Mouse (Mus musculus) adrenal gland, adult (tissue): ENCODE measurements around the gene Slc46a2.

Experiments used
- DNase-seq, 2 experiments: peaks; one replicate each; pipeline ENCODE4 v3.0.0; 2022 to 2023; ENCODE audit warnings: low spot score in 1 of 2; ENCODE audit not compliant: inconsistent age in 2 of 2

The Slc46a2 gene

DNA sequence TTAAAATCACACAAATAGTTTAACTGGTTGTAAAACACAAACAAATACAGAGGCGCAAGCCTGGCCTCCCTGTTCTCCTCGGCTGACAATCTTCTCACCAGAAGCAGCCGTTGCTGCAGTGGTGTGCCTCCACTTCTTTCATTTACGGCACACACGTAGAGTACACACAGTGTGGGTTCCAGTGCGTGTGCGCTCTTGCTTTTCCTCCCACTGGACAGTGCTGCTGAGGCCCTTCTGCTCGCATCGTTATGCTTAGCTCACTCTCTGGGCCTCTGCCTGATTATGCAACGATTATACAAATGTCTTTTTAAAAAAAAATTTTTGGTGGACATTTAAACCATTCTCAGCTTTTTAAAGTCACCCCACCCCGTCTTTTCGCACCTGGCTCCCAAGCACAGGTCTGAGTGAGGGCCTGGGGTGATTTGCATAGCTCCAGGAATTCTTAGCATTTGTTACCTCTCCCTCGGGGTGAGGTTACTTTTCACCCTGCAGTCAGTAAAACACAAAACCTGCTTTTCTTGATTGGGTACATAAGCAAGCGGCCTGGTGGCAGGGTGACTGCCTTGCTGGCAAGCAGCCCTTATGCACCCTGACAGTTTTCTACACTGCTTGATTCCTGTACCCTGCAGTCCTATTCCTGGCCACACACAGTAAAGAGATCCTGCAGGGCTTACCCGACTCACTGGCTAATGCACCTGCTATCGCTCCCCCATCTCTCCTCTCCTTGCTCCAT is 55.0 kb downstream of the Slc46a2 start:
- no peak for DNase-seq
